Mouse (Mus musculus) liver, embryonic 16.5 days (tissue): ENCODE results near the gene Sh3tc1. TPM values are rescaled to one million over a fixed set of nuclear protein-coding genes. Genes with fewer than 3 reads are reported as not detected.

Experiments
- ATAC-seq: fragments of 200-750 bp; cut with Nextera tagmentation; 2 replicates; pipeline ENCODE4 v1.8.0; 2017; ENCODE audit warnings: low read depth, mild to moderate bottlenecking, moderate number of reproducible peaks, moderate library complexity
- H3K27ac ChIP-seq: fragments of 300-500 bp; sonication (generic); 2 replicates; pipeline ENCODE4 v1.5.1; 2014; ENCODE audit warnings: mild to moderate bottlenecking, low read length
- H3K27me3 ChIP-seq: fragments of 300-500 bp; sonication (generic); 2 replicates; pipeline ENCODE4 v1.6.1; 2014; ENCODE audit warnings: low read depth, low read length, mixed read lengths; ENCODE audit not compliant: control insufficient read depth, insufficient read depth
- H3K36me3 ChIP-seq: fragments of 300-500 bp; sonication (generic); 2 replicates; pipeline ENCODE4 v1.6.1; 2014; ENCODE audit warnings: mild to moderate bottlenecking; ENCODE audit not compliant: control insufficient read depth, insufficient read depth
- H3K4me1 ChIP-seq: fragments of 300-500 bp; sonication (generic); 2 replicates; pipeline ENCODE4 v1.6.1; 2014; ENCODE audit warnings: low read depth, low read length, mixed read lengths; ENCODE audit not compliant: control insufficient read depth
- H3K4me2 ChIP-seq: fragments of 300-500 bp; sonication (generic); 2 replicates; pipeline ENCODE4 v1.6.1; 2014; ENCODE audit warnings: low read depth, low read length, mixed read lengths
- H3K4me3 ChIP-seq: fragments of 300-500 bp; sonication (generic); 2 replicates; pipeline ENCODE4 v1.5.1; 2014; ENCODE audit warnings: low read depth, mild to moderate bottlenecking, low read length
- H3K9ac ChIP-seq: fragments of 300-500 bp; sonication (generic); 2 replicates; pipeline ENCODE4 v1.6.1; 2014; ENCODE audit warnings: low read depth, low read length
- H3K9me3 ChIP-seq: fragments of 300-500 bp; sonication (generic); replicated peaks from 2 replicates; pipeline ENCODE4 v1.6.1; 2016; ENCODE audit warnings: low read length; ENCODE audit not compliant: control insufficient read depth
- WGBS: fragments of 180-500 bp; shearing (Covaris S2); extraction: QIAGEN DNeasy Blood & Tissue Kit; methylation state at CpG from one replicate; pipeline ENCODE4 v1.1.7; 2014; ENCODE audit not compliant: insufficient replicate concordance; 5-methylcytosine and 5-hydroxymethylcytosine counted together
- polyA plus RNA-seq: library from polyadenylated mRNA; unstranded; fragments of >200 nt; fragmentation: Nextera tagmentation; extraction: Ambion mirVana; gene quantifications from 2 replicates; pipeline ENCODE4 v1.2.1, GENCODE M21; 2015

The Sh3tc1 gene
- polyA plus RNA-seq, 1 experiment from 2014 or later = 3.2 TPM

- peaks cover 27% of the 10 kb centered on the region for H3K27me3 ChIP-seq
- H3K4me1 ChIP-seq = no peaks in the 10 kb centered on the region; the same call in none of the 2 replicates
- 3% methylated on average over 40 of the region's 40 CpGs for WGBS
- H3K4me3 ChIP-seq = peak overlapping the region; percentile 60
- no peaks in the 10 kb centered on the region for H3K36me3 ChIP-seq
- H3K9me3 ChIP-seq = no peaks in the 10 kb centered on the region
- H3K9ac ChIP-seq = peak overlapping the region; percentile 34; the same call in 1 of the 2 replicates
- peak overlapping the region; percentile 87 for H3K4me2 ChIP-seq
- ATAC-seq = no peak; the same call in 1 of the 2 replicates
- H3K27ac ChIP-seq = no peak overlapping the region
Observed at GRCm38 (mm10) chr5:35758081-35759053, 18.6 kb upstream of the Sh3tc1 start.

GRCm38 (mm10) chr5:35757639-35758001 is 17.8 kb upstream of the Sh3tc1 start, which contains the start of gene Ablim2:
Ablim2 (plus strand) TSS chr5:35757880.
- H3K4me1 ChIP-seq = no peaks in the 10 kb centered on the region; the same call in none of the 2 replicates
- under 1% methylated on average over 35 of the region's 35 CpGs for WGBS
- peaks cover 27% of the 10 kb centered on the region for H3K27me3 ChIP-seq
- no peak within 1 kb of the TSS for H3K27ac ChIP-seq
- peak within 1 kb of the TSS; percentile 60 for H3K4me3 ChIP-seq
- no peaks in the 10 kb centered on the region for H3K9me3 ChIP-seq
- ATAC-seq = peak; percentile 94
- no peaks in the 10 kb centered on the region for H3K36me3 ChIP-seq
- peak within 1 kb of the TSS; percentile 87 for H3K4me2 ChIP-seq
- H3K9ac ChIP-seq = peak within 1 kb of the TSS; percentile 34; the same call in 1 of the 2 replicates

GRCm38 (mm10) chr5:35756997-35757638 is 17.3 kb upstream of the Sh3tc1 start:
- H3K4me1 ChIP-seq = no peaks in the 10 kb centered on the region; the same call in none of the 2 replicates
- H3K4me2 ChIP-seq = peak overlapping the region; percentile 87
- H3K27me3 ChIP-seq = peaks cover 27% of the 10 kb centered on the region
- H3K9me3 ChIP-seq = no peaks in the 10 kb centered on the region
- WGBS = 6% methylated on average over 26 of the region's 26 CpGs
- H3K27ac ChIP-seq = no peak overlapping the region
- peak overlapping the region; percentile 60 for H3K4me3 ChIP-seq
- H3K9ac ChIP-seq = no peak overlapping the region
- peak; percentile 27; the same call in 1 of the 2 replicates for ATAC-seq
- no peaks in the 10 kb centered on the region for H3K36me3 ChIP-seq

GRCm38 (mm10) chr5:35756020-35756419 is 16.2 kb upstream of the Sh3tc1 start:
- WGBS = 66% methylated on average over 4 of the region's 4 CpGs
- ATAC-seq = no peak
- Histone ChIP-seq H3K9me3 (no peaks in the 10 kb centered on the region), H3K4me1 (no peaks in the 10 kb centered on the region; the same call in none of the 2 replicates), H3K36me3 (no peaks in the 10 kb centered on the region), H3K27me3 (peaks cover 27% of the 10 kb centered on the region), H3K4me3 (no peak overlapping the region), H3K9ac (no peak overlapping the region), H3K27ac (no peak overlapping the region), H3K4me2 (no peak overlapping the region)

- no peak for ATAC-seq
- H3K4me3 ChIP-seq = no peak overlapping the region
- H3K27ac ChIP-seq = no peak overlapping the region
- H3K9ac ChIP-seq = no peak overlapping the region
- H3K4me1 ChIP-seq = no peaks in the 10 kb centered on the region; the same call in none of the 2 replicates
- H3K36me3 ChIP-seq = no peaks in the 10 kb centered on the region
- no peaks in the 10 kb centered on the region for H3K9me3 ChIP-seq
- H3K27me3 ChIP-seq = peaks cover 27% of the 10 kb centered on the region
- H3K4me2 ChIP-seq = no peak overlapping the region
- 18% methylated on average over 5 of the region's 5 CpGs for WGBS
Observed at GRCm38 (mm10) chr5:35755131-35755733, 15.4 kb upstream of the Sh3tc1 start.

DNA sequence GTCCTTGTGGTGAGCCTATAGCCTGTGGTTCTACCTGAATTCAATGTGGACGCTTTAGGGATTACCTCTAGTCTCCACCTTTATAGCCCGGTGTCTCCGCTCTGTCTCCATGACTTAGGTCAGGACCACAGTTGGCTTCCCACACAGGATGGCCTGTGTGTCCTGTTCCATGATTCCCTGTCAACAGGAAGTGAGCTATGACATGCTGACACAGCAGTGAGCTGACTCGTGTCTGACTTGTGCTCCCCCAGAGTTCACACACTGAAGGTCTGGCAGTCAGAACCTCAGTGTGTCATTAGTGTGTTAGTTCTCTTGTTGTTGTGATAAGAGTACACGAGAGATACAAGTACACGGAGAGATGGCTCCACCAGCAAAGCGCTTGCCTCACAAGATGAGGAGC is 11.2 kb upstream of the Sh3tc1 start:
- H3K9ac ChIP-seq = no peak overlapping the region
- H3K4me2 ChIP-seq = no peak overlapping the region
- 54% methylated on average over 7 of the region's 7 CpGs for WGBS
- no peaks in the 10 kb centered on the region for H3K36me3 ChIP-seq
- no peaks in the 10 kb centered on the region for H3K9me3 ChIP-seq
- no peak overlapping the region for H3K27ac ChIP-seq
- H3K4me3 ChIP-seq = no peak overlapping the region
- no peak for ATAC-seq
- H3K4me1 ChIP-seq = no peaks in the 10 kb centered on the region
- no peaks in the 10 kb centered on the region for H3K27me3 ChIP-seq

DNA sequence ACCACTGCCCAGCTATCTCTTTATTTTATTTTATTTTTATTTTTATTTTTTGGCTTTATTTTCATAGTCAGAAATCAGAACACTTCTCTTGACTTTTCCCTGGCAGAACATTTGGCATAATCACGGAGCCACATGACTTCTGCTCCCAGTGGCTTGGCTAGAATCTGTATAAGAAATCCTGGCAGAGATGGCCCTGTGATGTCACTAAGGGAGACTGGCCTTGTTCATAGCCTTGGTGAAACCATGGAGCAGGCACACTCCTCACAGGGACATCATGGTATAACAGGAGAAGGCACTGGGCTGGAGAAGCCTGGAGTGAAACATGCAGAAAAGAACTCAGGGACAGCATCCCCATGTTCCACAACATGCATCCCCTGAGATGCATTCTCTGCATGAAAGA is 10.2 kb upstream of the Sh3tc1 start:
- H3K9me3 ChIP-seq = no peaks in the 10 kb centered on the region
- H3K4me2 ChIP-seq = no peak overlapping the region
- H3K9ac ChIP-seq = no peak overlapping the region
- H3K4me1 ChIP-seq = no peaks in the 10 kb centered on the region
- no peak overlapping the region for H3K27ac ChIP-seq
- no peaks in the 10 kb centered on the region for H3K27me3 ChIP-seq
- no peak overlapping the region for H3K4me3 ChIP-seq
- H3K36me3 ChIP-seq = no peaks in the 10 kb centered on the region
- ATAC-seq = no peak
- WGBS = 51% methylated on average over 1 of the region's 1 CpGs

DNA sequence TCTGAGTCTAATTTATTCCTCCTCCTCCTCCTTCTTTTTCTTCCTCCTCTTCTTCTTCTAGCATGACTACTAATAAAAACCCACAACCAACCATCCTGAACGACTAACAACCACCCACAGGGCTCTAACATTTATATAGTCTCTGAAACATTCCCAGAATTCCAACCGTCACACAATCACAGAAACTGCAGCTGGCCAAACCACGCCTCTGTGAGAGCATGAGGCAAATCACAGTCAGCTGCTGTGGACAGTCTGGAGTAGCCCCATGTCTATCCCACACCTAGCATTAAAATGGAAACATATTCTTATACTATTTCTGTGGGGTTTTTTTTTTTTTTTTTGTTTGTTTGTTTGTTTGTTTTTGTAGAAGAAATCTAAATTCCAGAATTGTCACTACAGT is 9.6 kb upstream of the Sh3tc1 start:
- H3K4me1 ChIP-seq = no peaks in the 10 kb centered on the region
- no peak overlapping the region for H3K4me3 ChIP-seq
- H3K9ac ChIP-seq = no peak overlapping the region
- H3K36me3 ChIP-seq = no peaks in the 10 kb centered on the region
- H3K9me3 ChIP-seq = no peaks in the 10 kb centered on the region
- H3K27me3 ChIP-seq = no peaks in the 10 kb centered on the region
- WGBS = 42% methylated on average over 3 of the region's 3 CpGs
- H3K4me2 ChIP-seq = no peak overlapping the region
- H3K27ac ChIP-seq = no peak overlapping the region
- no peak for ATAC-seq
